Mouse (Mus musculus): Measurements from ENCODE around the gene Susd4. TPM values are rescaled to one million over a fixed set of nuclear protein-coding genes. Genes with fewer than 3 reads are reported as not detected.

Gene Susd4
- polyA plus RNA-seq, 1 experiment from 2014 or later, result 35.1 TPM

GRCm38 (mm10) chr1:182758783-182759182 is 4.9 kb upstream of the Susd4 start:
- H3K27me3 ChIP-seq, result peaks cover 17% of the 10 kb centered on the region
- H3K9ac ChIP-seq, result no peak overlapping the region
- ATAC-seq (ENCODE audit: low FRiP score), result no peak
- H3K27ac ChIP-seq, result no peak overlapping the region
- no peak overlapping the region for H3K4me3 ChIP-seq
- WGBS, result 100% methylated on average over 1 of the region's 1 CpGs
- H3K36me3 ChIP-seq, result no peaks in the 10 kb centered on the region
- H3K4me1 ChIP-seq, result peaks cover 7% of the 10 kb centered on the region; the same call in 1 of the 2 replicates
- H3K9me3 ChIP-seq (replicated peaks), result no peaks in the 10 kb centered on the region
- H3K4me2 ChIP-seq (replicated peaks), result no peak overlapping the region

- 9% methylated on average over 17 of the region's 17 CpGs for WGBS
- H3K27ac ChIP-seq, result peak overlapping the region; percentile 87
- H3K9ac ChIP-seq, result peak overlapping the region; percentile 73
- peaks cover 18% of the 10 kb centered on the region for H3K27me3 ChIP-seq
- H3K4me1 ChIP-seq, result peaks cover 18% of the 10 kb centered on the region
- H3K4me2 ChIP-seq (replicated peaks), result peak overlapping the region; percentile 82
- peak overlapping the region; percentile 68 for H3K4me3 ChIP-seq
- no peaks in the 10 kb centered on the region for H3K36me3 ChIP-seq
- H3K9me3 ChIP-seq (replicated peaks), result no peaks in the 10 kb centered on the region
- no peak for ATAC-seq (ENCODE audit: low FRiP score)
Measured at GRCm38 (mm10) chr1:182763191-182763715, 407 bp upstream of the Susd4 start.

DNA sequence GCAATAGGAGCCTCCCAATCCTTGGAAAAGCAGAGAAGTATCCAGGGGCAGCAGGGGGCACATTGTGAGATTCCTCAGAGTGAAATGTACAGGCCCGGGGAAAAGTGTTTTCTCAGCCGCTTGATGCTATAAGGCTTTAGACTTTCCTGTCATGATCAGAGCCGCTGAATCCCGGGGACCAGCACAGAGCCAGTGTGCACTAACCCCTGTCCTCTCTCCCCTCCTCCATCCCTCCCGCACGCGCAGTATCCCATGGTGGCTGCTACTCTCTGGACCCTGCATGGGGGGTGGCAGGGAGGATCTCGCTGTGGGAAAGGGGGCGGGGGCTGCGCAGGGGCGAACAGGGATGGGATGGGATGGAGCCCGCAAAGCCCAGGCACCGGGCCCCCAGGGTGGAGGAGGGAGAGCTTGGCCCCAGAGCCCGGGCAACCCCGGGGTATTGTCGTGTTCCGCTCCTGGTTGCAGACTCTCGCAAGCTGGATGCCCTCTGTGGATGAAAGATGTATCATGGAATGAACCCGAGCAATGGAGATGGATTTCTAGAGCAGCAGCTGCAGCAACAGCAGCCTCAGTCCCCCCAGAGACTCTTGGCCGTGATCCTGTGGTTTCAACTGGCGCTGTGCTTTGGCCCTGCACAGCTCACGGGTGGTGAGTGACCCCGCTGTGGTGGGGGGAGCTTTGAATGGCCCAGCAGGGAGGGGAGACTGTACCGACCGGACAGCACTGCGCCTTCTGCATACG is 1.1 kb downstream of the Susd4 start:
- ATAC-seq (ENCODE audit: low FRiP score), result peak; percentile 88
- WGBS, result 2% methylated on average over 27 of the region's 27 CpGs

DNA sequence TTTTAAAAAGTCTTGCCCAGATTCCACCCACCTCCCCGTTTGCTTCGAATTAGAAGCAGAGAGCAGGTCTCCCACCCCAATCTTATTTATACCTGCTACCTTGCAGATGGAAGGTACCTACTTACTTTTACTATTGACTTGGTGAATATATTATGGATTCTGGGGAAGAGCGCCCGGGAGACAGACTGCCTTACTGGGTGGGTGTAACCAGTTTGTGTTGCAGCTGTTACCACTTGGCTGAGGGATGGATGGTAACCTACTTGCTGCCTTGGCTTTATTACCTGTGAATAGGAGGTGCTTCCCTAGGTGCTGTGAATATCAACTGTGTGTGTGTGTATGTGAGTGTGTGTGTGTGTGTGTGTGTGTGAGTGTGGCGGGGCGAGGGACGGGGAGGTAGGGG is 11.9 kb downstream of the Susd4 start:
- H3K4me2 ChIP-seq (replicated peaks), result no peak overlapping the region
- no peak overlapping the region for H3K9ac ChIP-seq
- peaks cover 4% of the 10 kb centered on the region; the same call in 1 of the 2 replicates for H3K36me3 ChIP-seq
- ATAC-seq (ENCODE audit: low FRiP score), result no peak
- no peaks in the 10 kb centered on the region for H3K27me3 ChIP-seq
- H3K27ac ChIP-seq, result no peak overlapping the region
- H3K4me1 ChIP-seq, result peaks cover 5% of the 10 kb centered on the region; the same call in 1 of the 2 replicates
- no peak overlapping the region for H3K4me3 ChIP-seq
- H3K9me3 ChIP-seq (replicated peaks), result no peaks in the 10 kb centered on the region
- 90% methylated on average over 6 of the region's 7 CpGs for WGBS

More for the DNA sequence above, 1.1 kb downstream of the Susd4 start:
- Histone ChIP-seq H3K27ac (peak overlapping the region; percentile 87), H3K4me1 (peaks cover 18% of the 10 kb centered on the region), H3K36me3 (no peaks in the 10 kb centered on the region), H3K4me2 (replicated peaks) (peak overlapping the region; percentile 82), H3K4me3 (peak overlapping the region; percentile 68), H3K27me3 (peaks cover 18% of the 10 kb centered on the region), H3K9ac (peak overlapping the region; percentile 73), H3K9me3 (replicated peaks) (no peaks in the 10 kb centered on the region)

DNA sequence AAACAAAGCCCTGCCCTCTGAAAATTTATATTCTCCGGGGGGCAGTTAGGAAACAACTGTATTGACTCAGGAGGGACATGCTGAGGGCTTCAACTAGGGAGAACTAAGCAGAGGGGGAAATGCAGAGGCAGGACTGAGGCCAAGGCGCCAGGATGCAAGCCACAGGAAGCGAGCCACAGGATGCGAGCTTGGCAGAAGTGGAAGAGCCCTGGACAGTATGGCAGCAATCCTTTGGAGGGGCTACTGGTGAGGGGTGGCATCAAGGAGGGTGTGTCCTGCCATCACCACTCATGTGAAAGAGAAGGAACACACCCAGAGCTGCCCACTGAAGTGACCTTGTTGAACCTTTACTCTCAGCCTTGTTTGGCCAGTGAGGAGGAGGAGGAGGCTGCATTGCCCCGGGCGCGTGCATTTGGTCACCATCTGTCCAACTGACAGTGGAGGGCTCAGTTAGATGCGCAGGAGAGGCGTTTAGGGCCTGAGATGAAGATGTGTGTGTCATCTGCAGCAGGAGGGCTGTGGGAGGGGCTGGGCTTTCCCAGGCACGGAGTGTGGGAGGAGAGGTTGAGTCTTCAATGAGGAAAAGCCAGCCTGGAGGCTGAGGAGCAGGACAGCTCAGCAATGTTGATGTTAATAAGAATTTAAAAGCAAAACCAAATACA is 13.2 kb downstream of the Susd4 start:
- Histone ChIP-seq H3K4me2 (replicated peaks) (no peak overlapping the region), H3K27ac (peak overlapping the region; percentile 24; the same call in 1 of the 2 replicates)

DNA sequence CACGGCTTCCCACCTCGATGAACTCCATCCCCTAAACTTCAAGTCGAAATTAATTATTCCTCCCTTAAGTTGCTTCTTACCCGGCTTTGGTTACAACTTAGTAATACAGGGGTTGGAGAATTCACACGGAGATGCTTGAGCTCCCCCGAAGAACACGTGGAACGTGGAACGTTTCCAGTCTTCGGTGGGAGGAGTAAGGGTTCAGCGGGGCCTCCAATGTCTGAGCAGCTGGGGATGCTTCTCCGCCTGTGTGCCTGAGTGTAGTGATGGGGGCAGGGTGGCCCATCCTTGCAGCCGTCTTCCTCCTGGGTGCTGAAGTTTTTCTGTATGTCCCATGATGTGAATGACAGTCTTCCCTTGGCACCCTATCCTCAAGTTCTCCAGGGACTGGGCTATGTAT is 14.6 kb downstream of the Susd4 start:
- ATAC-seq (ENCODE audit: low FRiP score), result no peak
- no peak overlapping the region for H3K4me3 ChIP-seq
- peaks cover 5% of the 10 kb centered on the region; the same call in 1 of the 2 replicates for H3K4me1 ChIP-seq
- H3K27me3 ChIP-seq, result no peaks in the 10 kb centered on the region
- 81% methylated on average over 13 of the region's 13 CpGs for WGBS
- peaks cover 4% of the 10 kb centered on the region; the same call in 1 of the 2 replicates for H3K36me3 ChIP-seq
- H3K9me3 ChIP-seq (replicated peaks), result no peaks in the 10 kb centered on the region
- no peak overlapping the region for H3K9ac ChIP-seq
- H3K27ac ChIP-seq, result no peak overlapping the region
- no peak overlapping the region for H3K4me2 ChIP-seq (replicated peaks)

More for the DNA sequence above, 13.2 kb downstream of the Susd4 start:
- H3K27me3 ChIP-seq, result no peaks in the 10 kb centered on the region
- no peak overlapping the region for H3K9ac ChIP-seq
- ATAC-seq (ENCODE audit: low FRiP score), result no peak
- peaks cover 4% of the 10 kb centered on the region; the same call in 1 of the 2 replicates for H3K36me3 ChIP-seq
- no peak overlapping the region for H3K4me3 ChIP-seq
- WGBS, result 56% methylated on average over 10 of the region's 10 CpGs
- no peaks in the 10 kb centered on the region for H3K9me3 ChIP-seq (replicated peaks)
- H3K4me1 ChIP-seq, result peaks cover 5% of the 10 kb centered on the region; the same call in 1 of the 2 replicates

- no peaks in the 10 kb centered on the region for H3K9me3 ChIP-seq (replicated peaks)
- no peak overlapping the region for H3K4me3 ChIP-seq
- no peak overlapping the region for H3K9ac ChIP-seq
- peaks cover 4% of the 10 kb centered on the region; the same call in 1 of the 2 replicates for H3K36me3 ChIP-seq
- WGBS, result 94% methylated on average over 6 of the region's 6 CpGs
- peaks cover 5% of the 10 kb centered on the region; the same call in 1 of the 2 replicates for H3K4me1 ChIP-seq
- H3K4me2 ChIP-seq (replicated peaks), result no peak overlapping the region
- no peak overlapping the region for H3K27ac ChIP-seq
- no peaks in the 10 kb centered on the region for H3K27me3 ChIP-seq
- ATAC-seq (ENCODE audit: low FRiP score), result no peak
Measured at GRCm38 (mm10) chr1:182779024-182779520, 15.4 kb downstream of the Susd4 start.

DNA sequence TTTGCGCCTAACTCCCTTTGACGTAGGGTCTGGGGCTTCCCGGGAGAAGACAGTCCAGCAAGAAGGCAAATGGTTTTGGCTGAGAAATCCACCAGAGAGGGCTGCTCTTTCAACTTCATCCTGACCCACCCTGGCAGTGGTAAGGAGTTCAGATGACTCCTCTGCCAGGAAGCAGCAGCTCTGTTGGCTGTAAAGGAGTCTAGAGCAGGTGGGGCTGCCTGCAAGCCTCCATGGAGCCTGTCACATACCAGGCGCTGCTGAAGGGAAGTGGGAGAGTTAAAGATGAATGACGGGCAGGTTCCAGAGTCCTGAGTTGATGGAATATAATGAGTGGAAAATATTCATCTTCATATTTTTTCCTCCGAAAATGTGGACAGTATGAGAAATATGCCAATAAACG is 20.1 kb downstream of the Susd4 start:
- Histone ChIP-seq H3K9ac (no peak overlapping the region), H3K36me3 (no peaks in the 10 kb centered on the region), H3K27me3 (no peaks in the 10 kb centered on the region), H3K4me1 (no peaks in the 10 kb centered on the region), H3K4me2 (replicated peaks) (no peak overlapping the region), H3K4me3 (no peak overlapping the region), H3K27ac (no peak overlapping the region), H3K9me3 (replicated peaks) (no peaks in the 10 kb centered on the region)
- no peak for ATAC-seq (ENCODE audit: low FRiP score)
- WGBS, result 88% methylated on average over 7 of the region's 7 CpGs

DNA sequence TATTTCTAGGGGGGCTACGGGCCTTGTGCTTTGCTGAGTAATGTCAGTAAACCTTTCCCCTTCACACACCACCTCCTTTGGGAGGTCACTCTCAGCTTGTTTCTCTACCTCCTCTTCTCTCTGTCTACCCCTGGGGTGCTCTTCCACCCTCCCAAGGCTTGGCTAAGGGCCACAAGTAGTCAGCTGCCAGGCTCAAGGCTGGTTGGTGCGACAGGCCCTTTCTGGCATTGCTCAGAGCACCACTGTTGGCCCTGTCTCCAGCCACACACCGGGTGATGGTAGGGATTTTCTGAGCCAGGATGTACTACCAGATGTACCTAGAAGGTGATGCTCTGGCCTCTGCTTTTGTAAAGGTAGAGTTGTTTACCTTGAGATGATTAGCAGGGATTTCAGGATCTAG is 21.1 kb downstream of the Susd4 start:
- no peaks in the 10 kb centered on the region for H3K27me3 ChIP-seq
- no peak for ATAC-seq (ENCODE audit: low FRiP score)
- 85% methylated on average over 3 of the region's 3 CpGs for WGBS
- no peaks in the 10 kb centered on the region for H3K9me3 ChIP-seq (replicated peaks)
- H3K4me3 ChIP-seq, result no peak overlapping the region
- no peaks in the 10 kb centered on the region for H3K36me3 ChIP-seq
- no peak overlapping the region for H3K27ac ChIP-seq
- no peaks in the 10 kb centered on the region for H3K4me1 ChIP-seq
- no peak overlapping the region for H3K9ac ChIP-seq
- H3K4me2 ChIP-seq (replicated peaks), result no peak overlapping the region

- Histone ChIP-seq H3K9ac (no peak overlapping the region), H3K27ac (no peak overlapping the region), H3K9me3 (replicated peaks) (no peaks in the 10 kb centered on the region), H3K4me2 (replicated peaks) (no peak overlapping the region), H3K36me3 (no peaks in the 10 kb centered on the region), H3K4me1 (no peaks in the 10 kb centered on the region), H3K27me3 (no peaks in the 10 kb centered on the region), H3K4me3 (no peak overlapping the region)
- whole genome bisulfite sequencing, result 89% methylated on average over 5 of the region's 5 CpGs
- ATAC-seq (ENCODE audit: low FRiP score), result no peak
Measured at GRCm38 (mm10) chr1:182785504-182785903, 21.8 kb downstream of the Susd4 start.

GRCm38 (mm10) chr1:182787030-182787429 is 23.4 kb downstream of the Susd4 start:
- no peak overlapping the region for H3K27ac ChIP-seq
- no peaks in the 10 kb centered on the region for H3K36me3 ChIP-seq
- H3K9ac ChIP-seq, result no peak overlapping the region
- H3K4me2 ChIP-seq (replicated peaks), result no peak overlapping the region
- H3K27me3 ChIP-seq, result no peaks in the 10 kb centered on the region
- peaks cover 1% of the 10 kb centered on the region; the same call in 1 of the 2 replicates for H3K4me1 ChIP-seq
- no peak for ATAC-seq (ENCODE audit: low FRiP score)
- H3K9me3 ChIP-seq (replicated peaks), result no peaks in the 10 kb centered on the region
- 51% methylated on average over 7 of the region's 7 CpGs for WGBS
- H3K4me3 ChIP-seq, result no peak overlapping the region

DNA sequence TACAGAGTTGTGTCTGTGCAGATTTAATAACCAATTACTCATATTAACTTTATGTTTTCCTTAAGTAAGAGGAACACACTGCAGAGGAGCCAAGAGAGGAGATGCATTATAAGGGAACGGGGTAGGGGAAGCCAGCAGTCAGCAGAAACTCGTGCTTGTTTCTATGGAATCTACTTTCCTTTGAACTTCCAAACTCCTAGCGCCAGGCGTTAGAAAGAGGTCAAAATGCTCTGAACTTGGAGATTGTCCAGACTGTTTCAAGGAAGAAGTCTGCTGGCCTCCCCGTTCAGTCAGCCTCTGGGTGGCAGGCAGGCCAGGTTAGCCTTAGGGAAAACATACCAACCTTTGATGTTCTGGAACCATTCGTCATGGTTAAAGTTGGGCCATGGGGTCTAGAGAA is 25.2 kb downstream of the Susd4 start:
- no peak overlapping the region for H3K9ac ChIP-seq
- H3K36me3 ChIP-seq, result no peaks in the 10 kb centered on the region
- no peaks in the 10 kb centered on the region for H3K27me3 ChIP-seq
- 54% methylated on average over 6 of the region's 6 CpGs for WGBS
- no peaks in the 10 kb centered on the region for H3K9me3 ChIP-seq (replicated peaks)
- H3K27ac ChIP-seq, result no peak overlapping the region
- H3K4me2 ChIP-seq (replicated peaks), result no peak overlapping the region
- H3K4me3 ChIP-seq, result no peak overlapping the region
- H3K4me1 ChIP-seq, result peaks cover 8% of the 10 kb centered on the region
- ATAC-seq (ENCODE audit: low FRiP score), result no peak

Data from hindbrain, embryonic 12.5 days (tissue).